Mouse (Mus musculus): ENCODE results near the gene Xrcc6. TPM values are rescaled to one million over a fixed set of nuclear protein-coding genes. Genes with fewer than 3 reads are reported as not detected.

Xrcc6 gene
- polyA plus RNA-seq, 1 experiment: 37.4 TPM

GRCm38 (mm10) chr15:81985267-81986161 is 2.1 kb upstream of the Xrcc6 start:
- TF ChIP-seq POLR2A (IDR thresholded peaks at IDR 0.05; ENCODE audit: low read depth, low read length) (no peak), CTCF (IDR thresholded peaks at IDR 0.05; ENCODE audit: borderline replicate concordance, insufficient read depth, low read length) (no peak)
- Histone ChIP-seq H3K4me3 (ENCODE audit: insufficient read depth, low read length) (no peak overlapping the region), H3K27ac (ENCODE audit: insufficient read depth, low read length) (no peak overlapping the region), H3K4me1 (ENCODE audit: control insufficient read depth, insufficient read depth, low read length) (no peaks in the 10 kb centered on the region)

- no peak overlapping the region for H3K4me3 ChIP-seq (ENCODE audit: insufficient read depth, low read length)
- H3K27ac ChIP-seq (ENCODE audit: insufficient read depth, low read length): no peak overlapping the region
- TF ChIP-seq POLR2A (IDR thresholded peaks at IDR 0.05; ENCODE audit: low read depth, low read length): no peak
- TF ChIP-seq CTCF (IDR thresholded peaks at IDR 0.05; ENCODE audit: borderline replicate concordance, insufficient read depth, low read length): 0 out of 2 replicates have a peak, but pooled peaks have one; percentile 37
- no peaks in the 10 kb centered on the region for H3K4me1 ChIP-seq (ENCODE audit: control insufficient read depth, insufficient read depth, low read length)
These were observed 1.9 kb downstream of the Xrcc6 start for GRCm38 (mm10) chr15:81989371-81990062.

- TF ChIP-seq POLR2A (IDR thresholded peaks at IDR 0.05; ENCODE audit: low read depth, low read length) (no peak), CTCF (IDR thresholded peaks at IDR 0.05; ENCODE audit: borderline replicate concordance, insufficient read depth, low read length) (no peak)
- H3K27ac ChIP-seq (ENCODE audit: insufficient read depth, low read length): no peak overlapping the region
- H3K4me1 ChIP-seq (ENCODE audit: control insufficient read depth, insufficient read depth, low read length): no peaks in the 10 kb centered on the region
These were observed 2.9 kb downstream of the Xrcc6 start for GRCm38 (mm10) chr15:81990549-81990948.

GRCm38 (mm10) chr15:81993992-81994391 is 6.4 kb downstream of the Xrcc6 start:
- Histone ChIP-seq H3K4me3 (ENCODE audit: insufficient read depth, low read length) (no peak overlapping the region), H3K27ac (ENCODE audit: insufficient read depth, low read length) (no peak overlapping the region)
- TF ChIP-seq POLR2A (IDR thresholded peaks at IDR 0.05; ENCODE audit: low read depth, low read length): no peak

More at GRCm38 (mm10) chr15:81990549-81990948, 2.9 kb downstream of the Xrcc6 start:
- no peak overlapping the region for H3K4me3 ChIP-seq (ENCODE audit: insufficient read depth, low read length)

DNA sequence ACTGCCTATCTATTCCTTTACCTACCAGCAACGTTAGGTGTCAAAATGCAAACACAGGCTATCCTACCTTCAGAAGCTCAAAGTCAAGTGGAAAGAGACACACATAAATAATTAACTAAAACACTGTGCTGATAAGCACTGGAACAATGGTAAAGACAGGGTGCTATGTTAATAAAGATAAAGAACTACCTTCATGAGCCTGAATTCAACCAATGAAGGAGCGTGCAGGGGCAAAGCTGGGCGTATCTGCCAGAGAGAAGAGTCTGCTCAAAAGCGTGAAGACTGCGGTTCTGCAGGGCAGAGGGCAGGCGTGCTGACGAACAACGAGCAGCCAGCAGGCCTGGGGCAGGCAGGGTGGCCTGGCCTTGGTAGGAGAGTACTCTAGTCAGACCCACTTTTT is 16.6 kb downstream of the Xrcc6 start:
- Histone ChIP-seq H3K27ac (ENCODE audit: insufficient read depth, low read length) (no peak overlapping the region), H3K4me3 (ENCODE audit: insufficient read depth, low read length) (no peak overlapping the region), H3K4me1 (ENCODE audit: control insufficient read depth, insufficient read depth, low read length) (no peaks in the 10 kb centered on the region)
- TF ChIP-seq CTCF (IDR thresholded peaks at IDR 0.05; ENCODE audit: borderline replicate concordance, insufficient read depth, low read length): no peak
- no peak for TF ChIP-seq POLR2A (IDR thresholded peaks at IDR 0.05; ENCODE audit: low read depth, low read length)

More at GRCm38 (mm10) chr15:81993992-81994391, 6.4 kb downstream of the Xrcc6 start:
- H3K4me1 ChIP-seq (ENCODE audit: control insufficient read depth, insufficient read depth, low read length): no peaks in the 10 kb centered on the region

DNA sequence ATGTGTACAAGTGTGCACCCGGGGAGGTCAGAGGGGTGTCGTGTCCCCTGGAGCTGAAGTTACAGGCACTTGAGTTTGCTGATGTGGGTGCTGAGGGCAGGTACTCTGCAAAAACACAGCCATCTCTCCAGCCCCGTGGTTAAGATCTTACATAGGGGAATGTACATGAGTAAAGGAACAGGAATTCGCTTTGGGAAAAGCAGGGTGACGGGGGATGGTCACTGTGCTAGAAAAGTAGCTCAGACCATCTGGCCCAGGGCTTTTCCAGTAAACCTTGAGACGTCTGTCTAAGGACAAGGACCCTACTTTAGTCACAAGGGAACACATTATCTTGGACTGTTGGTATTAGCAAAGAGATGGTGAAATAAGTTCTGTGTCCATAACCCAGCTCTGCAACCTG is 24.3 kb downstream of the Xrcc6 start:
- TF ChIP-seq POLR2A (IDR thresholded peaks at IDR 0.05; ENCODE audit: low read depth, low read length): no peak
- TF ChIP-seq CTCF (IDR thresholded peaks at IDR 0.05; ENCODE audit: borderline replicate concordance, insufficient read depth, low read length): no peak
- H3K4me1 ChIP-seq (ENCODE audit: control insufficient read depth, insufficient read depth, low read length): peaks cover 18% of the 10 kb centered on the region
- peak overlapping the region; percentile 87 for H3K27ac ChIP-seq (ENCODE audit: insufficient read depth, low read length)
- no peak overlapping the region for H3K4me3 ChIP-seq (ENCODE audit: insufficient read depth, low read length)

GRCm38 (mm10) chr15:82014745-82015391 is 27.2 kb downstream of the Xrcc6 start:
- TF ChIP-seq CTCF (IDR thresholded peaks at IDR 0.05; ENCODE audit: borderline replicate concordance, insufficient read depth, low read length): no peak
- TF ChIP-seq POLR2A (IDR thresholded peaks at IDR 0.05; ENCODE audit: low read depth, low read length): no peak
- peaks cover 18% of the 10 kb centered on the region for H3K4me1 ChIP-seq (ENCODE audit: control insufficient read depth, insufficient read depth, low read length)
- H3K4me3 ChIP-seq (ENCODE audit: insufficient read depth, low read length): peak overlapping the region; percentile 82
- H3K27ac ChIP-seq (ENCODE audit: insufficient read depth, low read length): peak overlapping the region; percentile 35

GRCm38 (mm10) chr15:82015392-82016100 is 27.9 kb downstream of the Xrcc6 start:
- H3K4me3 ChIP-seq (ENCODE audit: insufficient read depth, low read length): peak overlapping the region; percentile 82
- H3K27ac ChIP-seq (ENCODE audit: insufficient read depth, low read length): peak overlapping the region; percentile 35
- H3K4me1 ChIP-seq (ENCODE audit: control insufficient read depth, insufficient read depth, low read length): peaks cover 18% of the 10 kb centered on the region
- no peak for TF ChIP-seq POLR2A (IDR thresholded peaks at IDR 0.05; ENCODE audit: low read depth, low read length)
- TF ChIP-seq CTCF (IDR thresholded peaks at IDR 0.05; ENCODE audit: borderline replicate concordance, insufficient read depth, low read length): no peak

Measured in embryonic fibroblast, embryonic 13.5 days (primary cell).